Mouse (Mus musculus) spleen, adult 2 months (tissue): ENCODE measurements at regions not wholly inside any gene's neighbourhood (a gene's known extent, or its start where the extent isn't known, plus 50 kb on each side); places are given as distances from the start of the nearest gene placed in this dataset.

Source experiments
- DNase-seq, 2 experiments: peaks; one replicate each; pipeline versions ENCODE4 v3.0.0 to v3.0.0-alpha.2; 2012 to 2021; ENCODE audit warnings: low spot score in 2 of 2, low read depth in 1 of 2
- H3K27ac ChIP-seq: fragments of 200-500 bp; 2 replicates; pipeline ENCODE4 v1.5.1; 2012; ENCODE audit warnings: low read length, inconsistent platforms; ENCODE audit not compliant: insufficient read depth
- H3K27me3 ChIP-seq: fragments of 200-500 bp; 2 replicates; pipeline ENCODE4 v1.6.1; 2012; ENCODE audit warnings: mild to moderate bottlenecking, moderate library complexity, low read length, inconsistent platforms; ENCODE audit not compliant: control insufficient read depth, insufficient read depth
- H3K36me3 ChIP-seq: fragments of 200-500 bp; 2 replicates; pipeline ENCODE4 v1.6.1; 2012; ENCODE audit warnings: mild to moderate bottlenecking, low read length, inconsistent platforms; ENCODE audit not compliant: control insufficient read depth, insufficient read depth
- H3K4me1 ChIP-seq: fragments of 200-500 bp; 2 replicates; pipeline ENCODE4 v1.6.1; 2011; ENCODE audit warnings: inconsistent platforms; ENCODE audit not compliant: control insufficient read depth, insufficient read depth, insufficient read length
- H3K4me3 ChIP-seq: fragments of 200-500 bp; 2 replicates; pipeline ENCODE4 v1.5.1; 2011; ENCODE audit warnings: mild to moderate bottlenecking, inconsistent platforms; ENCODE audit not compliant: insufficient read depth, insufficient read length; ENCODE audit errors: extremely low read depth
- CTCF ChIP-seq: fragments of 200-500 bp; IDR thresholded peaks from 2 replicates; pipeline ENCODE4 v1.5.1; 2011; ENCODE audit warnings: mild to moderate bottlenecking, inconsistent platforms; ENCODE audit not compliant: insufficient read depth, insufficient read length, insufficient replicate concordance; ENCODE audit errors: extremely low read depth
- POLR2A ChIP-seq: fragments of 200-500 bp; IDR thresholded peaks from 2 replicates; pipeline ENCODE4 v1.6.1; 2011; ENCODE audit warnings: low read depth, low read length, inconsistent platforms
- WGBS: fragments of 180-500 bp; shearing (Covaris S2); methylation state at CpG from one replicate; pipeline ENCODE4 v1.1.7; 2018; 5-methylcytosine and 5-hydroxymethylcytosine counted together

DNA sequence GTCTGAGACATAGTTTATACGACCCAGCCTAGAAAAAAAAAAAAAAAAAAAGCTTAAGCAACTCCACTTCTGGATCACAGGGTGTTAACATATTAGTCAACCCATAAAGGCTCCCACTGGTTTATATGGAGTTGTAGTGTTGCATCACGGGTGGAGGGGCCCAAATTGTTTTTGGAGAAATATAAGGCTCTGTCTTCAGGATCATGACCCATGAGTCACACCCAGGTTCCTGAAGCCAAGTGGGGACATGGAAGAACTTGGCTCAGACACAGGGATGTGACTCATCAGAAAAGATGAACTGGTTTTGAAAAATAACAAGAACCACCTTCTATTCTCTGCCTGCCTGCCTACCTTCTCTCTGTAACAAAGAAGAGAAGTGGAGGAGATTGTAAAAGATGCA lies 108.5 kb upstream of the Bmp2 start:
- Histone ChIP-seq H3K27ac (no peak overlapping the region), H3K4me3 (no peak overlapping the region), H3K4me1 (no peaks in the 10 kb centered on the region), H3K36me3 (no peaks in the 10 kb centered on the region), H3K27me3 (no peaks in the 10 kb centered on the region)
- 76% methylated on average over 2 of the region's 2 CpGs for WGBS
- TF ChIP-seq CTCF (no peak), POLR2A (no peak)
- DNase-seq = no peak

DNA sequence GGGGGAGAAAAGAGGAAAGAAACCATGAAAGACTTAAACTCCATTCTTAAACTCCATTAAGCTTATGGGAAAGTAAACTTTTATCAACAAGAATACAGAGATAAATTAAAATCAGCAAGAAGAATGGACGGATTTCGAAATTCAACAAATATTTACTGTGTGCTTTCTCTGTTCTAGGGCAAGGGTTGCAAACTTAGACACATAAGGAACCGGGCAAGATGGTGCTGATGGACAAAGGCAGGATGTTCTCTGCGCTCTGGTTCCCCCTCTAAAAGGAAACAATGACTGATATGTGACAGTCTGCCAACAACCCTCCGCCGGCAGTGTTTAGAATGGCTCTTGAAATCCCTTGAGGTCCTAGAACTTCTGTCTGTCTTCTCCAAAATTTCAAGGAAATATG lies 99.0 kb upstream of the Bmp2 start:
- Histone ChIP-seq H3K36me3 (no peaks in the 10 kb centered on the region), H3K27me3 (no peaks in the 10 kb centered on the region), H3K4me3 (no peak overlapping the region), H3K27ac (no peak overlapping the region), H3K4me1 (no peaks in the 10 kb centered on the region)
- no peak for DNase-seq
- WGBS = 76% methylated on average over 6 of the region's 6 CpGs
- TF ChIP-seq CTCF (no peak), POLR2A (no peak)

DNA sequence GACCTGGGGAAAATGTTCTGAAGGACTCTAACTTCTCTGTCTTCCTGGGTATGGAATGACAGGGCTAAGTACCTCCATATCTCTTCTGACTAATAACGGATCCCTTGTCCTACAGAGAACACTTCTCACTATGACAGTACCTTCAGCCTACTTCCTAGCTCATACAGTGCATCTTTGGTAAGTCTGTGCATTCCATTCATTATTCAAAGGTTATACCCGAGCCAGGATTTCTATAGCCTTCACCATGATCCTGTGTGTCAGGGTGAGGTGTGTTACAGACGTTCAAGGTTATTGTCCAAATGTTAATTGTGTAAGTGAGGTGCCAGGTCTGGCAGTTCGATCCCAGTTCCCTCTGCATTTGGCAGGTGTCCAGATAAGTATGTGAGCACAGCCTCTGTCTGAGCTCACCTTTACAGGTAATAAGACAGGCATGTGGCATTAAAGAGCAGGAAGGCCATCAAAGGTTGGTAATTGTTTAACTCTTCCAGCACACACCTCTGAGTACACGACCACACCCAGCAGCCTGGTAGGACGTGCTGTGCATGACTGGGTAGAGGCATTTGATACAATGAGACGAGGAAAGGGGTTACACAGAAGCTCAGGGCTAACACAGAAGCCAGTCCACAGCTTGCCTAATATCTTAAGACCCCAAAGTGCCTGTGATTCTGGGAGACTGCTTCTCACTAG lies 96.3 kb upstream of the Bmp2 start:
- H3K4me3 ChIP-seq = no peak overlapping the region
- H3K27me3 ChIP-seq = no peaks in the 10 kb centered on the region
- H3K27ac ChIP-seq = no peak overlapping the region
- no peaks in the 10 kb centered on the region for H3K36me3 ChIP-seq
- WGBS = 81% methylated on average over 7 of the region's 7 CpGs
- no peak for DNase-seq
- no peak for TF ChIP-seq POLR2A
- H3K4me1 ChIP-seq = no peaks in the 10 kb centered on the region

DNA sequence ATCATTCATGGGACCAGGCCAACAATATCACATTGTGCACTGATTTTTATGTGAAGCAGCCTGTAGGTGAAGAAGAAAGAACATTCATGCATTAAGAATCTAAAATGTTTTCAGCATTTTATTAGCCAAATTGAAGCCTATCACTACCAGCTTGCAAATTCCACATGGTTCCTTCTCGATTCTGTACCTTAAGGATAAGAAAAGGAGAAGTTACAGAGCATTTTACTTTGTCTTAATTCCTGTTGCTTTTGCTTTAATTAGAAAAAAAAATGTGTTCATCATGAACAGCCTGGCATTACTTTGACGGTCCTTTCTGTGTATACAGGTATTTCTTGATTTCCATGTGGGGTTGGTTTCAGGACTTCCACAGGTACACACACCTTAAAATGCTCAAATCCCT lies 95.2 kb upstream of the Bmp2 start:
- Histone ChIP-seq H3K4me3 (no peak overlapping the region), H3K27me3 (no peaks in the 10 kb centered on the region), H3K36me3 (no peaks in the 10 kb centered on the region), H3K27ac (no peak overlapping the region), H3K4me1 (no peaks in the 10 kb centered on the region)
- TF ChIP-seq POLR2A = no peak
- no peak for TF ChIP-seq CTCF
- no peak for DNase-seq
- WGBS = 17% methylated on average over 2 of the region's 2 CpGs

DNA sequence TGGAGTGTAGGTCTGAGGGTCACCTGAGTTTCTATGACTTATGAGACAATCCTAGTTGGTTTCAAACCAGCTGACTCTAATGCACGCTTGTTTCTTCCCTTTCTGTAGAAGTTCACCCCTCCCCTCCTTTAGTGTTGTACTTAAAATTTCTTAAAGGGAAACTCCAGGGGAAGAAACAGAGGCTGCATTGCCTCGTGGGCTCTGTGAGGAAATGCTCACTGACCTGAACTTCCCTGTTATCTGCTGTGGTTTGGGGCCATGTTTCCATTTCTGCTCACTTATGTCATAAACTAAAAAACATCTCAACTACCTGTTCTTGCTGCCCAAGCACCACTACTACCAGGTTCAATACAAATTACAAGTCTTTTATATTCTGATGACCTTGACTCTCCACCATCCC lies 93.2 kb upstream of the Bmp2 start:
- 3% methylated on average over 2 of the region's 2 CpGs for WGBS
- H3K27ac ChIP-seq = no peak overlapping the region
- no peak for DNase-seq
- no peak for TF ChIP-seq CTCF
- TF ChIP-seq POLR2A = no peak
- H3K36me3 ChIP-seq = no peaks in the 10 kb centered on the region
- H3K4me1 ChIP-seq = no peaks in the 10 kb centered on the region
- H3K4me3 ChIP-seq = no peak overlapping the region
- no peaks in the 10 kb centered on the region for H3K27me3 ChIP-seq

DNA sequence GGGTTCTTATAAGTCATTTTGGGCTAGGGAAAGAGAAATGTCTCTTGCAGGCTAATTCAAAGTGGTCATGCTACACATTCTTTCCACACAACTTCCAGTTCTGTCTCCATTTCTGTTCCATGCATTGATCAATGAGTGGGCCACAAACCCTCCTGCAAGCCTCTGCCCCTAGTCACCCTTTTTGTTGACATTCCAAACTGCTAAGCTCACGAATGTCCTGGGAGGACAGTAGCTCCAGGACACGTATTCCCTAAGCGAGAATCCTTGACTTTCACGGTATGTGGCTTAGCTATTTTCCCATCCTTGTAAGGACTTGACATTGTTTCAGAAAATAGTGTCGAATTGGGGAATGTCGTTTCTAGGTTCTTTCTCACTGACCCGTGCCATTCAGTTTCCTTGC lies 91.1 kb upstream of the Bmp2 start:
- no peak for DNase-seq
- H3K27me3 ChIP-seq = no peaks in the 10 kb centered on the region
- WGBS = 87% methylated on average over 7 of the region's 7 CpGs
- no peak for TF ChIP-seq CTCF
- TF ChIP-seq POLR2A = no peak
- no peak overlapping the region for H3K4me3 ChIP-seq
- no peak overlapping the region for H3K27ac ChIP-seq
- H3K4me1 ChIP-seq = no peaks in the 10 kb centered on the region
- H3K36me3 ChIP-seq = no peaks in the 10 kb centered on the region

DNA sequence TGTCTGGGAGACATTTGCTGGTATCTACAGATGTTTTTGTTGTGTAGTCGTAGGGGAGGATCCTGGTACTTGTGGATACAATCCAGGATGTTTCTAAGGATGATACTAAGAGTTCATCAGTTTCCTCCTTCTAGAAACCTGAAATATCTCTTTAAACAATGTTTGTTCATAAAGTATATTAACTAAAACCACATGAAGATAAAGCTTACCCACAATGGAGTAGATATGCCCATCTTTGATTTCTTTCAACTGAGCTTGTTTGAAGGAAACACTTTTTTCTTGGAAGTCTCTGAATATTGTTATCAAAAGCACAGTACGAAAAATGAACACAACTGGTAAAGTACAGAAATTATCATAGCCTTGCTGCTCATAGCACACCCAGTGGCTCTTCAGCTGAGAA lies 89.6 kb upstream of the Bmp2 start:
- no peak overlapping the region for H3K27ac ChIP-seq
- DNase-seq = no peak
- H3K4me1 ChIP-seq = no peaks in the 10 kb centered on the region
- H3K27me3 ChIP-seq = no peaks in the 10 kb centered on the region
- TF ChIP-seq POLR2A = no peak
- TF ChIP-seq CTCF = no peak
- WGBS = 81% methylated on average over 2 of the region's 2 CpGs
- H3K4me3 ChIP-seq = no peak overlapping the region
- no peaks in the 10 kb centered on the region for H3K36me3 ChIP-seq
